15 mouse cellular contexts compared by ENCODE assay signal in the genomic region with DNA sequence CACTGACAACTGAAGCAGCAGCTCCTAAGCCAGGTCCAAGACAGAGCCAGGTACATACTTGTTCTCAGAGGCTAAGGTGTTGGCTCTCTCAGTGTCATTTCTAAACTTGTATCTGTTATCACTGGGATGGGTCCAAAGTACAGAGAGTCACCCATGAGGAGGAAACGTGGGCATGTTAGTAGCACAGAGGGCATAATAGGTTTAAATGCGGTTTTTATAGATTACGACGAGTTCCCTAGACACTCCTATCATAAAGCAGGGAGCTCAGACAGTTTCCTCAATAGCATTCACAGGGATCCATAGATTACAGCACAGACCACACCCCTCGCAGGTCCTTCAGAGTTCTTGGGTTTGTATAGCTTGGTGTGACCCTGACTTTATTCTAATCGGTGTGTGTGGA. TPM values are rescaled to one million over a fixed set of nuclear protein-coding genes. Genes with fewer than 3 reads are reported as not detected.
"Had no signal": no experiment of that assay in that cellular context is flagged by ENCODE, and none has a peak within 500 bp of the region (broad histone marks: within the 10 kb centered on the region; RNA-seq: fewer than 3 reads in every experiment).

No protein-coding gene starts in this region.

- H3K9ac ChIP-seq: kidney, embryonic 15.5 days; limb, embryonic 12.5 days; lung, embryonic 15.5 days; midbrain, embryonic 15.5 days; neural tube, embryonic 12.5 days had no signal

- ATAC-seq: midbrain, embryonic 15.5 days had no signal

- DNase-seq: kidney, adult 2 months; kidney, postnatal 14 days; lung, postnatal 14 days; thymus, postnatal 4 days had no signal

- H3K9me3 ChIP-seq: kidney, embryonic 15.5 days; limb, embryonic 12.5 days; lung, embryonic 15.5 days; megakaryocyte, embryonic 14.5 days; midbrain, embryonic 15.5 days; neural tube, embryonic 12.5 days had no signal

- H3K27ac ChIP-seq: kidney, embryonic 15.5 days; limb, embryonic 12.5 days; lung, embryonic 15.5 days; macrophage; midbrain, embryonic 15.5 days; neural tube, embryonic 12.5 days had no signal

- H3K4me3 ChIP-seq: kidney, embryonic 15.5 days; limb, embryonic 12.5 days; lung, embryonic 15.5 days; megakaryocyte, embryonic 14.5 days; midbrain, embryonic 15.5 days; neural tube, embryonic 12.5 days had no signal

- H3K4me1 ChIP-seq: kidney, embryonic 15.5 days; limb, embryonic 12.5 days; lung, embryonic 15.5 days; midbrain, embryonic 15.5 days; neural tube, embryonic 12.5 days had no signal

- H3K4me2 ChIP-seq: kidney, embryonic 15.5 days; limb, embryonic 12.5 days; liver, embryonic 11.5 days; lung, embryonic 15.5 days; midbrain, embryonic 11.5 days; midbrain, embryonic 15.5 days; neural tube, embryonic 12.5 days had no signal

- H3K27me3 ChIP-seq: kidney, embryonic 15.5 days; limb, embryonic 12.5 days; lung, embryonic 15.5 days; megakaryocyte, embryonic 14.5 days; midbrain, embryonic 15.5 days; neural tube, embryonic 12.5 days had no signal

RNA-seq across cellular contexts. Expression of a gene that starts 34.4 kb away (rescaled TPM):
- total RNA-seq: monocyte, adult 5-6 weeks had no signal
- polyA plus RNA-seq: limb, embryonic 12.5 days; liver, embryonic 11.5 days; liver, embryonic 16.5 days; macrophage; midbrain, embryonic 11.5 days; midbrain, embryonic 15.5 days had no signal
